Mouse (Mus musculus) stomach, postnatal 0 days (tissue): ENCODE data around the gene Fam110a. TPM values are rescaled to one million over a fixed set of nuclear protein-coding genes. Genes with fewer than 3 reads are reported as not detected.

Source experiments
- ATAC-seq: fragments of 200-750 bp; cut with Nextera tagmentation; 2 replicates; pipeline ENCODE4 v1.8.0; 2017; ENCODE audit not compliant: low FRiP score, low TSS enrichment
- DNase-seq: peaks from one replicate; pipeline ENCODE4 v3.0.0-alpha.2; 2016; ENCODE audit warnings: low spot score
- H3K27ac ChIP-seq: fragments of 300-500 bp; sonication (generic); replicated peaks from 2 replicates; pipeline ENCODE4 v1.5.1; 2014; ENCODE audit warnings: mild to moderate bottlenecking, control low read depth
- H3K27me3 ChIP-seq: fragments of 300-500 bp; sonication (generic); 2 replicates; pipeline ENCODE4 v1.6.1; 2014; ENCODE audit warnings: low read length; ENCODE audit not compliant: control insufficient read depth, insufficient read depth
- H3K36me3 ChIP-seq: fragments of 300-500 bp; sonication (generic); 2 replicates; pipeline ENCODE4 v1.6.1; 2014; ENCODE audit warnings: low read length, mixed read lengths; ENCODE audit not compliant: control insufficient read depth, insufficient read depth
- H3K4me1 ChIP-seq: fragments of 300-500 bp; sonication (generic); replicated peaks from 2 replicates; pipeline ENCODE4 v1.6.1; 2014; ENCODE audit warnings: antibody characterized with exemption; ENCODE audit not compliant: control insufficient read depth, insufficient read depth
- H3K4me2 ChIP-seq: fragments of 300-500 bp; sonication (generic); replicated peaks from 2 replicates; pipeline ENCODE4 v1.6.1; 2014; ENCODE audit warnings: low read depth, mild to moderate bottlenecking, control low read depth, moderate library complexity
- H3K4me3 ChIP-seq: fragments of 300-500 bp; sonication (generic); 2 replicates; pipeline ENCODE4 v1.5.1; 2014; ENCODE audit warnings: low read depth, low read length, control low read depth
- H3K9ac ChIP-seq: fragments of 300-500 bp; sonication (generic); 2 replicates; pipeline ENCODE4 v1.6.1; 2014; ENCODE audit warnings: mild to moderate bottlenecking, low read length, control low read depth, mixed read lengths
- H3K9me3 ChIP-seq: fragments of 300-500 bp; sonication (generic); 2 replicates; pipeline ENCODE4 v1.6.1; 2016; ENCODE audit warnings: low read length; ENCODE audit not compliant: control insufficient read depth
- CTCF ChIP-seq: IDR thresholded peaks from 2 replicates; pipeline ENCODE4 v1.5.1; 2016; ENCODE audit warnings: antibody characterized with exemption, low read depth, mild to moderate bottlenecking, moderate library complexity
- EP300 ChIP-seq: optimal IDR thresholded peaks from 2 replicates; pipeline ENCODE3; 2016; ENCODE audit warnings: antibody characterized with exemption
- WGBS: fragments of 180-500 bp; shearing (Covaris S2); extraction: QIAGEN DNeasy Blood & Tissue Kit; methylation state at CpG from one replicate; pipeline ENCODE4 v1.1.7; 2014; 5-methylcytosine and 5-hydroxymethylcytosine counted together
- polyA plus RNA-seq: library from polyadenylated mRNA; unstranded; fragments of >200 nt; fragmentation: Nextera tagmentation; extraction: Ambion mirVana; gene quantifications from 2 replicates; pipeline ENCODE4 v1.2.1, GENCODE M21; 2015

Fam110a gene
- polyA plus RNA-seq, 1 experiment from 2014 or later = 29.9 TPM

GRCm38 (mm10) chr2:151968451-151968850, 11.6 kb downstream of the Fam110a start:
- H3K4me1 ChIP-seq = peaks cover 10% of the 10 kb centered on the region
- H3K9ac ChIP-seq = no peak overlapping the region
- H3K27ac ChIP-seq = no peak overlapping the region
- no peak for DNase-seq
- H3K4me2 ChIP-seq = no peak overlapping the region
- no peaks in the 10 kb centered on the region for H3K27me3 ChIP-seq
- no peak overlapping the region for H3K4me3 ChIP-seq
- H3K9me3 ChIP-seq = no peaks in the 10 kb centered on the region
- TF ChIP-seq EP300 (no peak), CTCF (no peak)
- no peak for ATAC-seq
- H3K36me3 ChIP-seq = peaks cover 8% of the 10 kb centered on the region; the same call in 1 of the 2 replicates
- WGBS = 79% methylated on average over 8 of the region's 8 CpGs

- Histone ChIP-seq H3K27me3 (no peaks in the 10 kb centered on the region), H3K4me2 (no peak overlapping the region), H3K4me3 (no peak overlapping the region), H3K27ac (no peak overlapping the region), H3K9me3 (no peaks in the 10 kb centered on the region), H3K9ac (no peak overlapping the region), H3K4me1 (peaks cover 10% of the 10 kb centered on the region; the same call in 1 of the 2 replicates), H3K36me3 (peaks cover 8% of the 10 kb centered on the region; the same call in 1 of the 2 replicates)
- no peak for DNase-seq
- 77% methylated on average over 2 of the region's 2 CpGs for WGBS
- TF ChIP-seq CTCF (no peak), EP300 (no peak)
- ATAC-seq = no peak
Observed at GRCm38 (mm10) chr2:151967792-151968191, 12.2 kb downstream of the Fam110a start.

GRCm38 (mm10) chr2:151967176-151967750, 12.8 kb downstream of the Fam110a start:
- H3K9ac ChIP-seq = no peak overlapping the region
- DNase-seq (no peak), ATAC-seq (no peak)
- TF ChIP-seq CTCF = no peak
- H3K27me3 ChIP-seq = no peaks in the 10 kb centered on the region
- no peak overlapping the region for H3K27ac ChIP-seq
- H3K4me1 ChIP-seq = peaks cover 10% of the 10 kb centered on the region; the same call in 1 of the 2 replicates
- H3K9me3 ChIP-seq = no peaks in the 10 kb centered on the region
- H3K4me2 ChIP-seq = no peak overlapping the region
- H3K36me3 ChIP-seq = peaks cover 8% of the 10 kb centered on the region; the same call in 1 of the 2 replicates
- no peak overlapping the region for H3K4me3 ChIP-seq
- WGBS = 41% methylated on average over 9 of the region's 9 CpGs

- Histone ChIP-seq H3K27me3 (no peaks in the 10 kb centered on the region), H3K9me3 (no peaks in the 10 kb centered on the region), H3K4me3 (no peak overlapping the region), H3K27ac (no peak overlapping the region), H3K4me1 (peaks cover 2% of the 10 kb centered on the region; the same call in 1 of the 2 replicates), H3K9ac (no peak overlapping the region), H3K4me2 (no peak overlapping the region), H3K36me3 (peaks cover 5% of the 10 kb centered on the region; the same call in 1 of the 2 replicates)
- no peak for TF ChIP-seq EP300
- no peak for TF ChIP-seq CTCF
- ATAC-seq = no peak
- WGBS = 36% methylated on average over 9 of the region's 9 CpGs
- no peak for DNase-seq
Observed at GRCm38 (mm10) chr2:151964052-151964451, 16.0 kb downstream of the Fam110a start.

GRCm38 (mm10) chr2:151963319-151963718, 16.7 kb downstream of the Fam110a start:
- Histone ChIP-seq H3K4me3 (no peak overlapping the region), H3K27ac (no peak overlapping the region; the same call in 1 of the 2 replicates), H3K9ac (no peak overlapping the region), H3K36me3 (peaks cover under 1% of the 10 kb centered on the region; the same call in 1 of the 2 replicates), H3K9me3 (no peaks in the 10 kb centered on the region), H3K4me2 (no peak overlapping the region), H3K27me3 (no peaks in the 10 kb centered on the region), H3K4me1 (peaks cover 2% of the 10 kb centered on the region; the same call in 1 of the 2 replicates)
- no peak for DNase-seq
- 69% methylated on average over 5 of the region's 5 CpGs for WGBS
- no peak for TF ChIP-seq EP300
- TF ChIP-seq CTCF = no peak
- ATAC-seq = no peak

GRCm38 (mm10) chr2:151962474-151962873, 17.5 kb downstream of the Fam110a start:
- H3K9ac ChIP-seq = no peak overlapping the region
- peaks cover 2% of the 10 kb centered on the region; the same call in 1 of the 2 replicates for H3K4me1 ChIP-seq
- H3K4me2 ChIP-seq = 0 out of 2 replicates have a peak overlapping the region, but pooled peaks have one; percentile 12
- WGBS = 30% methylated on average over 10 of the region's 10 CpGs
- no peaks in the 10 kb centered on the region for H3K9me3 ChIP-seq
- H3K4me3 ChIP-seq = no peak overlapping the region
- ATAC-seq (peak; percentile 88), DNase-seq (peak; percentile 81)
- no peaks in the 10 kb centered on the region for H3K36me3 ChIP-seq
- no peak overlapping the region; the same call in 1 of the 2 replicates for H3K27ac ChIP-seq
- no peaks in the 10 kb centered on the region for H3K27me3 ChIP-seq
- TF ChIP-seq EP300 (no peak), CTCF (no peak)
